Mouse (Mus musculus): ENCODE results near the gene Abi1.
"Not testable (repeated sequence)": the region's sequence is repeated elsewhere in the genome, so short reads cannot be mapped to it uniquely, and the experiment has no call there.

DNA sequence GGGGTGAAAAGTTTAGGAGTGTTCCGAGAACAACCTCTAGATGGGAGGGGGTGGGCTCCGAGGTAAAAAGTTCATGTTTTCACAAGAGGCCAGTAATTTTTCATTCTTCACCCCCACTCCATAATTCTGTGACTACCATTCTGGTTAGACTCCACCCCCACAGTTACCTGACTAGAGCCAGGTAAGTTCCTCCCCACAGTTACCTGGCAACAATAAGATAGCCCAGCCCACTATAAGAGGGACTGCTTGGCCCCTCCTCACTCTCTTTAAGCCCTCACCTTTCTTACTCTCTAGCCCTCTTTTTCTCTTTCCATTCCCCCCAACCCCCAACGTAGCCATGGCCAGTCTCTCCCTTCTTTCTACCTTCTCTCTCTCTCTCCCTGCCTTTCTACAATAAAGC, 25.1 kb downstream of the Abi1 start:
- TF ChIP-seq CTCF (IDR thresholded peaks at IDR 0.05; ENCODE audit: borderline replicate concordance, control insufficient read depth, extremely low read depth, insufficient read depth, low read length, poor library complexity); POLR2A (IDR thresholded peaks at IDR 0.05; ENCODE audit: control insufficient read depth, extremely low read depth, insufficient read depth, low read length, poor library complexity): not testable (repeated sequence)
